Mouse (Mus musculus) hindbrain, postnatal 0 days (tissue): ENCODE results near the gene Ap1m2. TPM values are rescaled to one million over a fixed set of nuclear protein-coding genes. Genes with fewer than 3 reads are reported as not detected.

Experiments
- ATAC-seq: fragments of 200-750 bp; cut with Nextera tagmentation; 2 replicates; pipeline ENCODE4 v1.8.0; 2017; ENCODE audit warnings: mild to moderate bottlenecking, moderate TSS enrichment, moderate library complexity
- DNase-seq: peaks from one replicate; pipeline ENCODE4 v3.0.0-alpha.2; 2015; ENCODE audit warnings: low spot score
- H3K27ac ChIP-seq: fragments of 300-500 bp; sonication (generic); 2 replicates; pipeline ENCODE4 v1.5.1; 2014; ENCODE audit warnings: mild to moderate bottlenecking
- H3K27me3 ChIP-seq: fragments of 300-500 bp; sonication (generic); 2 replicates; pipeline ENCODE4 v1.6.1; 2014; ENCODE audit warnings: low read length, mixed read lengths; ENCODE audit not compliant: insufficient read depth
- H3K36me3 ChIP-seq: fragments of 300-500 bp; sonication (generic); 2 replicates; pipeline ENCODE4 v1.6.1; 2014; ENCODE audit warnings: low read length, mixed read lengths; ENCODE audit not compliant: insufficient read depth
- H3K4me1 ChIP-seq: fragments of 300-500 bp; sonication (generic); 2 replicates; pipeline ENCODE4 v1.6.1; 2014; ENCODE audit warnings: antibody characterized with exemption, low read length, mixed read lengths; ENCODE audit not compliant: insufficient read depth
- H3K4me2 ChIP-seq: fragments of 300-500 bp; sonication (generic); 2 replicates; pipeline ENCODE4 v1.6.1; 2014; ENCODE audit warnings: low read depth, mild to moderate bottlenecking, low read length, moderate library complexity, mixed read lengths
- H3K4me3 ChIP-seq: fragments of 300-500 bp; sonication (generic); 2 replicates; pipeline ENCODE4 v1.5.1; 2014; ENCODE audit warnings: low read length
- H3K9ac ChIP-seq: fragments of 300-500 bp; sonication (generic); replicated peaks from 2 replicates; pipeline ENCODE4 v1.6.1; 2014; ENCODE audit warnings: mild to moderate bottlenecking, low read length, moderate library complexity, mixed read lengths
- H3K9me3 ChIP-seq: fragments of 300-500 bp; sonication (generic); 2 replicates; pipeline ENCODE4 v1.6.1; 2016; ENCODE audit warnings: low read length, mixed read lengths
- CTCF ChIP-seq: IDR thresholded peaks from 2 replicates; pipeline ENCODE4 v1.5.1; 2016; ENCODE audit warnings: antibody characterized with exemption, control low read depth, low read depth
- WGBS: fragments of 180-500 bp; shearing (Covaris S2); extraction: QIAGEN DNeasy Blood & Tissue Kit; methylation state at CpG from one replicate; pipeline ENCODE4 v1.1.7; 2014; 5-methylcytosine and 5-hydroxymethylcytosine counted together
- polyA plus RNA-seq: library from polyadenylated mRNA; unstranded; fragments of >200 nt; fragmentation: Nextera tagmentation; extraction: Ambion mirVana; gene quantifications from 2 replicates; pipeline ENCODE4 v1.2.1, GENCODE M21; 2015
- total RNA-seq: library from RNA; depleted of rRNA; stranded (reverse); fragments of >200 nt; gene quantifications from 2 replicates; pipeline ENCODE4 v1.2.3, GENCODE M21; 2014

Ap1m2 gene
- total and polyA plus RNA-seq, 2 experiments from 2014 or later = 2.5 to 3.9 TPM

- peak; percentile 31 for TF ChIP-seq CTCF
- peak; percentile 97 for ATAC-seq
- peak within 1 kb of the TSS; percentile 75 for H3K9ac ChIP-seq
- peaks cover 18% of the 10 kb centered on the region for H3K4me1 ChIP-seq
- H3K4me3 ChIP-seq = peak within 1 kb of the TSS; percentile 61
- H3K9me3 ChIP-seq = no peaks in the 10 kb centered on the region
- peak within 1 kb of the TSS; percentile 85 for H3K4me2 ChIP-seq
- under 1% methylated on average over 50 of the region's 51 CpGs for WGBS
- peak within 1 kb of the TSS; percentile 85 for H3K27ac ChIP-seq
- no peaks in the 10 kb centered on the region for H3K27me3 ChIP-seq
- H3K36me3 ChIP-seq = no peaks in the 10 kb centered on the region
- DNase-seq = peak; percentile 100
Observed at GRCm38 (mm10) chr9:21291022-21291787, 20.9 kb downstream of the Ap1m2 start, which contains the start of gene Cdkn2d. TSS of gene Cdkn2d (minus strand) at chr9:21291407.

GRCm38 (mm10) chr9:21290589-21290988, 21.5 kb downstream of the Ap1m2 start:
- Histone ChIP-seq H3K4me2 (peak overlapping the region; percentile 85), H3K36me3 (no peaks in the 10 kb centered on the region), H3K4me3 (peak overlapping the region; percentile 61), H3K4me1 (peaks cover 18% of the 10 kb centered on the region), H3K27ac (peak overlapping the region; percentile 85), H3K9me3 (no peaks in the 10 kb centered on the region), H3K27me3 (no peaks in the 10 kb centered on the region), H3K9ac (peak overlapping the region; percentile 75)
- WGBS = 0% methylated on average over 20 of the region's 20 CpGs
- ATAC-seq (no peak), DNase-seq (peak; percentile 45)
- TF ChIP-seq CTCF = no peak

- Histone ChIP-seq H3K9ac (no peak overlapping the region), H3K4me1 (peaks cover 18% of the 10 kb centered on the region), H3K27ac (no peak overlapping the region), H3K4me3 (no peak overlapping the region), H3K27me3 (no peaks in the 10 kb centered on the region), H3K9me3 (no peaks in the 10 kb centered on the region), H3K36me3 (peaks cover under 1% of the 10 kb centered on the region; the same call in 1 of the 2 replicates), H3K4me2 (peak overlapping the region; percentile 85; the same call in 1 of the 2 replicates)
- no peak for DNase-seq
- TF ChIP-seq CTCF = no peak
- ATAC-seq = no peak
- 90% methylated on average over 2 of the region's 2 CpGs for WGBS
Observed at GRCm38 (mm10) chr9:21289337-21289671, 22.8 kb downstream of the Ap1m2 start.

GRCm38 (mm10) chr9:21288404-21289336, 23.5 kb downstream of the Ap1m2 start:
- WGBS = 75% methylated on average over 13 of the region's 13 CpGs
- DNase-seq (peak; percentile 38), ATAC-seq (no peak)
- Histone ChIP-seq H3K27ac (peak overlapping the region; percentile 91), H3K4me1 (peaks cover 18% of the 10 kb centered on the region), H3K4me2 (peak overlapping the region; percentile 85), H3K9ac (peak overlapping the region; percentile 76), H3K36me3 (peaks cover 4% of the 10 kb centered on the region; the same call in 1 of the 2 replicates), H3K9me3 (no peaks in the 10 kb centered on the region), H3K4me3 (peak overlapping the region; percentile 76), H3K27me3 (no peaks in the 10 kb centered on the region)
- TF ChIP-seq CTCF = no peak

- H3K4me3 ChIP-seq = peak within 1 kb of the TSS; percentile 76
- 1% methylated on average over 59 of the region's 59 CpGs for WGBS
- peak within 1 kb of the TSS; percentile 76 for H3K9ac ChIP-seq
- DNase-seq = peak; percentile 99
- ATAC-seq = peak; percentile 79
- H3K36me3 ChIP-seq = peaks cover 4% of the 10 kb centered on the region; the same call in 1 of the 2 replicates
- H3K4me1 ChIP-seq = peaks cover 18% of the 10 kb centered on the region
- peak; percentile 26 for TF ChIP-seq CTCF
- peak within 1 kb of the TSS; percentile 91 for H3K27ac ChIP-seq
- no peaks in the 10 kb centered on the region for H3K9me3 ChIP-seq
- H3K27me3 ChIP-seq = no peaks in the 10 kb centered on the region
- H3K4me2 ChIP-seq = peak within 1 kb of the TSS; percentile 85
Observed at GRCm38 (mm10) chr9:21287571-21288402, 24.4 kb downstream of the Ap1m2 start, which contains the start of gene Kri1. TSS of gene Kri1 (minus strand) at chr9:21287969.

GRCm38 (mm10) chr9:21286753-21287152, 25.4 kb downstream of the Ap1m2 start:
- DNase-seq = no peak
- Histone ChIP-seq H3K27me3 (no peaks in the 10 kb centered on the region), H3K36me3 (peaks cover 9% of the 10 kb centered on the region), H3K9ac (peak overlapping the region; percentile 76), H3K27ac (peak overlapping the region; percentile 91; the same call in 1 of the 2 replicates), H3K4me3 (peak overlapping the region; percentile 76), H3K9me3 (no peaks in the 10 kb centered on the region), H3K4me2 (peak overlapping the region; percentile 85), H3K4me1 (peaks cover 18% of the 10 kb centered on the region)
- no peak for TF ChIP-seq CTCF
- 62% methylated on average over 3 of the region's 3 CpGs for WGBS
- ATAC-seq = no peak
